Mouse (Mus musculus) heart, postnatal 14 days (tissue): ENCODE data around the gene Brinp3. TPM values are rescaled to one million over a fixed set of nuclear protein-coding genes. Genes with fewer than 3 reads are reported as not detected.
"Not testable (repeated sequence)": the region's sequence is repeated elsewhere in the genome, so short reads cannot be mapped to it uniquely, and the experiment has no call there.

Experiments used
- DNase-seq, 2 experiments: peaks; one replicate each; pipeline ENCODE4 v3.0.0; 2021 to 2022
- intact Hi-C: fragments of 180-260 bp; cut with DNase I; formaldehyde crosslinking; loops from one replicate; pipeline ENCODE4 v1.15.1; 2025
- long read RNA-seq, 2 experiments: library from polyadenylated mRNA; stranded (forward); transcript quantifications; one replicate each; pipeline ENCODE4 v2.0.0; 2021
- total RNA-seq, 2 experiments: library from RNA; stranded (reverse); gene quantifications; 2 replicates each; pipeline ENCODE4 v1.2.3; 2021

The Brinp3 gene
- total RNA-seq, result not detected
- long read RNA-seq, experiment 1, result 0 reads
- long read RNA-seq, experiment 2, result 0 reads

DNA sequence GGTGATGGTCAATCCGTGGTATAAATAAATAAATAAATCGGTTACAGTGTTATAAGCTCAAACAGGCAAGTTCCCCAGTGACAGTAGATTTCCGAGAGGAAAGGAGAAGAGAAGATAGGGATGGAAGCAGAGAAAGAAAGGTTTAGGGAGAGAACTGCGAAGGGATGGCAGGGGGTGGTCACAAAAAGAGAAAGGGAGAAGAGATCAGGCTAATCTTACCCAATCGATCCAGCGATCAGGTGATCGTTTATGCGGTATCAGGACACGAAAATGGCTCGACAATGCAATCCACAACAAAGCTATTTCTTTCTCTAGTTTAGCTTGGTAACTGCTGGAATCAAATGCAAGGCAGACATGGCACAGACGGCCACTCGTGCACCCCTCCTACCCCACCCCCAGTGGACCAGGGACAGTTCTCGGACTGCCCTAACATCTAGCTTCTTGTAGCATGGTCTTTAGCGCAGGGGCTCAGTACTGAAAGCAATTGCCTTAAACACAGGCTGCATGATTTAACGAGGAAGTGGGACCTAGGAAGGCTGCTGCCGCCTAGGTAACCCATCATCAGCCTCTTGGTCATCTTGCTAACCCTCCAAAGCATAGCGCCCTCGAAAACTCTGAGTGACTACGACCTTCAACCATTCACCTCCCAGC is at the start of gene Brinp3:
Gene Brinp3 (plus strand): TSS at position 80 of the 651 bp plus-strand sequence.
- intact Hi-C loops, result no loop called here
- DNase-seq, result no peak

DNA sequence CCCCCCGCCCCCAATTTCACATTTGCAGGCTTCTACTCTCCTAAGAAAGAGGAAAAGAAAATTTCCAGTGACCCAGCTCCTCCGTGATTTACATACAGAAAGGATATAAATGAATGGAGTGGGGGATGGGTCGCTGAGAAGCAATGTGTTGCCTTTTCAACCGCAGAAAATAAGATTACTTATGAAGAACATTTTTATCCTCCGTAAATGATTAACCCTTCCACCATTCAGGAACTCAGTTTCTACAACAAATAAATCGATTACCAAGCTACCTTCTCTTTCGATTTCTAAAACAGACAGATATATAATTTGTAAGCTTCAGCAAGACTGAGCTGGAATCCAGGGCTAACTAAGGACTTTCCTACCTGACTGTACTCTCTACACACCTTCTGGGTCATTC is 339 bp upstream of the Brinp3 start:
- no peak for DNase-seq
- intact Hi-C loops, result no loop called here

DNA sequence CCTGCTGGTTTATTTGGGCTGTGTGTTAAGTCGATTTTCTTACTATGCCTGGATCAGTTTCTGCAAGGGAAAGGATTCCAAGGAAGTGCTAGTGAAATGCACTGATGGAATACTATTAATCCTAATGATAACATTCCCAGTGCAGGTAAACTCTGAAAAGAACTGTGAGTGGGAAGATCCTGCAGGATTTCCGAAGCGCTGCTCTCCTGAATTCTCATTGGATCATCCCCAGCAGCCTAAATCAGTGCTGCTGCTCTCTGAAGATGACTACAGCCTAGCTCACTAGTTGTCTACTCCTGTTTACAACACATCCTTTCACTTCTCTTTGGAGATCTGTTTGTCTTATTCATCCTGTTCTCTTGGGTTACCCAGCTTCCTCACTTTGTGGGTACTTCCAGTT is 826 bp downstream of the Brinp3 start:
- intact Hi-C loops, result no loop called here
- DNase-seq, result no peak

DNA sequence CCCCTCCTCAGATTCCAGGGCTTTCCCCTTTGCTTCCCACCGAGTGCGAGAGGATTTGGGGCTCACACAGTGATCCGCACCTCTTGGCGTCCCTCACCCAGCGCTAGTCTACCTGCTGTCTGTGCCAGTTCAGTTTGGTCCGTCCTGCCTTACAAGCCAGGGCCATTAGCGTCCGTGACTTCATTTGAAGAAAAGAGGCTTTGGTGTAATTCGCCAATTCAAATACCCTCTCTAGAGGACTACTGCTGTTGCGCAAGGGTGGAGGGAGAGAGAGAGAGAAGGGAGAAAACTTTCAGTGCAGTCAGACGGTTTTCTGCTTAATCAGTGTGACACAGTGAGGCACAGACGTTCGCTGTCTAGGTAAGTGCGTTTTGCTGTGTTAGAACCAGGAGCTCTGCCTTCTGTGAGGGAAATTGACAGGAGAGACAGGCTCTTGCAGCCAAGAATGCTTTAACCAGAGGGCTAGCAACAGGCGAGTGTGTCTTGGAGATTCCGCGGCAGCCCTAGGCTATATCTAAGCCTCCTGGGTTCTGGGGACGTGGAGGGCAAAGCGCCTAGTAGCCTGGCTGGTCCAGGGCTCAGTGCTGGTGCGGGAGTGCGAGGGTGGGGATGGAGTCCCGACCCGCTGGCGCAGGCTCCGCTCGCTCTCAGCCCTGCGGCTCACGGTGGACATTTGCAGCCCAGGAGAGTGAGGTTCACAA is 3.0 kb downstream of the Brinp3 start:
- intact Hi-C loops, result no loop called here
- DNase-seq, result no peak

DNA sequence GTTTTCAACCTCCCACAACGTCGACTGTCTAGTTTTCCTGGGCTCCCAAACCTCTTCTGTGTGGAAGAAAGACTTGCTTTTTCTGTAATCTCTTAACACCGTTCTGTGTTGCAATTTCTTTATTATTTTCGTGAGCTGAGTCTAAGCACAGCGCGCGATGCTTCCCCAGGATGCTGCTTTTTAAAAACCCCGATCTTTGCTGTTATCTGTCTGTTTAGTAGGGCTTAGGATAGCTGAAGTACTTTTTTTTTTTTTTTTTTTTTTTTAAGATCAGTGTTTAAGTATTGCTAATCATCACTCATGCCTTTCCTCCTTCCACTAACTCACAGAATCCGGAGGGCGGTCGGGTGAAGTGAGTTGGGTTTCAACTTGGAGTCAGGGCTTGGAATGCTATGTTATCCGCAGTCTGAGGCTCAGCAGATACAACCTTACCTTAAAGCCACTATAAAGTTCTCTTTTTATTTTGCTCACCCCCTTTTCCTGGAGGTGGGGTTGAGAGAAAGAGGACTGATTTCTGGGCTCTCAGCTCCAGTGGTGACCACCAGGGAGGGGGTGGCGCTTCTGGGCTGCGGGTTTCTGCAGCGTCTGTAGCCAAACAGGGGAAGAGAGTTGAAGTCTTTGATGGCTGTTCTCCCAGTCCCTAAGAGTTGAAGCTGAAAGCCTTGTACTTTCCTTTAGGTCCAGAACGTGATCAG is 3.7 kb downstream of the Brinp3 start:
- intact Hi-C loops, result no loop called here

DNA sequence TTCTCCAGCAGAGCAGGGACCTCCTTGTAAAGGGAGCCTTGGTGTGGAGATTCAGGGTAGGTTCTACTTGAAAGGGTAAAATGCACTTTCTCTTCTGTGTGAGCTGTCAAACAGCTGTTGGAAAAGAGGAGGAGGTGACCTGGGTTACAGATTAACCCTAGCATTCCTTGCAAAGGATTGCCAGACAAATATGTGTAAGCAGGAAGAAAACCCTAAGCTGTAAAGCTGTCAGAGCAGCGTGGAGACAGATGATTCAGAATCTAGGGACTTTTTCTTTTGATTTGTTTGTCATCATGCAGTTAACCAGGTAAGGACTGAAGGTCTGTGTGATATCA is 4.2 kb downstream of the Brinp3 start:
- intact Hi-C loops, result no loop called here
- no peak for DNase-seq

More for the DNA sequence above, 3.7 kb downstream of the Brinp3 start:
- no peak for DNase-seq

DNA sequence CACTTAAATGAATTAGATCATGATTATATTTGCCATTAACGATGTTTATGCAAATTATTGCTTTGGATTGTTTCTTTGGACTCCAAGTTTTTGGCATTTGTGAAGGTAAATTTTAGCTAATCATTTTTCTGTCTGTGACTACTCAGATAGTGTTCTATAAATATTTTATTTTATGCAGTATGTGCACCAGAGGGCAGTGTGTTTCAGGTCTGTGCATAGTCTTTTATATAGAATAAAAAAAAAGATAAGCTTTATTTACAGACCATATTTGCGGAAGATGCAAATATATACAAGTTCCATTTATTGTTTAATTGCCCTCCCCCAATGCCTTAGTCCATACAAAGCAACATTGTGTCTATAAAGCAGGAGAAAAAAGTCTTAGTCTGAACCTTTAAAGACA is 20.8 kb downstream of the Brinp3 start:
- intact Hi-C loops, result no loop called here

DNA sequence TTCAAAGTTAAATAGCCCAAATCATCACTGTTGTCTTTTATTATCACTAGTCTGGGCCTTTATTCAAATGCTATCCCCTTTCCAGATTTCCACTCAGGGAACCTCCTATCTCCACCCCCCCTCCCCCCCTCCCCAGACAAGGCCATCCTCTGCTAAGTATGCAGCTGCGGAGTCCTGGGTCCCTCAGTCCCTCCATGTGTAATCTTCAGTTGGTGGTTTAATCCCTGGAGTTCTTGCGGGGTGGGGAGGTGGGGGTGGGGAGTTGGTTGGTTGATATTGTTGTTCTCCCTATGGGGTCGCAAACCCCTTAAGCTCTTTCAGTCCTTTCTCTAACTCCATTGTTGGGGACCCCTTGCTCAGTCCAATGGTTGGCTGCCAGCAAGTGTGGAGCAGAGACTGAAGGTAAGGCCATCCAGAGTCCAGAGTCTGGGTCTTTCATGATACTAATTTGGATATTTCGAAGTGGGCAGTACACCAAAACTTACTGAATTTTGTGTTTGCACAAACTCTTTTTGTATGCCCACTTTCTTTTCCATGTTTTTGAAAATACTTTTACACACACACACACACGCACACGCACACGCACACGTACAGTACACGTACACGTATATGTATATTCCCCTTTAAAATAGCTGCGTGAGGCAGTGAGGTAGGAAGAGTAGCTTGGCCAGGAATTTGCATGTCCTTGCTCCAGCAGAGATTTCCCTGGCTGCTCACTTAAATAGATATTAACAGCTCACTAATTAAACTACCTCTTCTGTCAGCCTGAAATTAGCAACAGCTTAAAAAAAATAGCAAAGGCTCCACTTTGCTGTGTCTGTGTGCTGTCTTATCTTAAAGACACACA is 29.4 kb downstream of the Brinp3 start:
- intact Hi-C loops, result no loop called here
- no peak for DNase-seq

More for the DNA sequence above, 20.8 kb downstream of the Brinp3 start:
- DNase-seq, result no peak

DNA sequence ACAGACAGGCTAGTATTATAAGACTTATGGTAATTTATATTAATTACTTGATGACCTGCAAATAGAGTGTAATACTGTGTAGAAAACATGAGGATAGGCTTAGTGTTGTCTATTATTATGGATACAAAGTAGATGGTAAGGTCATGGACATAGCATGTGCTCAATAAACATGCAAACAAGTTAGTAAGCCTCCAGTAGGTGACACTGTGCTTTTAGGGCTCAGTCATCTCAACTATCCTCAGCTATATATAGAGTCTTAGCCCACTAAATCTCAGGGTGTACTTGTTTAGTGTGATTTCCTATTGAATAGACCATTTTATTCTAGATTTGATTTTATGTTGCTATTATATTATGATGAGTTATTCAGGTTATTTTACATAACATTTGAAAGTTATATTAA is 34.0 kb downstream of the Brinp3 start:
- intact Hi-C loops, result no loop called here
- DNase-seq, result no peak

DNA sequence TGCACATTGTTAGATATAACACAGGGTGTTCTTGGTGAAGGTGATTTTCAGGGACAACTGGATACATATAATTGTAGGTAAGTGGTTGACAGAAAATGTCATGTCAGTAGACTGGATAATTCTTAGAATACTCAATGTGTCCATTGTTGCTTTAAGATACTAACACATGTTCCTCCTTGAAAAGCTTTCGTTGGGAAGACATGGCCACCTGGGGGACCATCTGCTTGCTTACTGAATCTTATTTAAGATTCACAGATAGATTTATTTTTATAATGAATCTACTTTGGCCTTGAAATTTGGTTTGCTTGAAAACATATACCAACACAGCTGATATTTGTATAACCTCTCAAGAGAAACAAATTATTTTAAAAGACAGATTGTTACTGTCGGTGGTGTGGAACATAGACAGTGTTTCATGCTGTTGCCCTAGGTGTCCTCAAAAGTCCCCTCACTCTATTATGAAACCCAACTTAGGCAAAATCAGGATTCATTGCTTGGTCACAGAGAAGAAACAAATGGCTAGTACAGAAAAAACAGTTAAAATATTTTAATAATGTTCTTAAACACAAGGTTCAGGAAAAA is 52.4 kb downstream of the Brinp3 start:
- DNase-seq, result no peak
- intact Hi-C loops, result no loop called here

DNA sequence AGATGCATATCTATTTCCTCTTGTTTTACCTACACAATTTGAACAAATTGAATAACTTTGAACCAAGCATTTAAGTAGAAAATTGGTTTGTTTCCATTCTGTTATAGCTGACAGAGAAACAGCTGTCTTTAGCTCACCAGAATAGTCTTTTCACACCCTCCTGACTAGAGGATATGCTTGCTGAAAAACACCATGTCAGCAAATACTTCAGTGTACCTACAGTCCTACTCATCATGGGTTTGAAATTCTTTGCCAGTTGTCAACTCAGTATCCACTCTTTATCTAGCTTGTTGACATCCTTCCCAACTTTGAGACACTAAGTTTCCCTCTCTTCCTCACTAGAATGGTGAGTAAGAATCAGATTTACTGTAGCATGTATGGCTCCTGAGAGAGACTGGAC is 62.4 kb downstream of the Brinp3 start:
- intact Hi-C loops, result no loop called here
- DNase-seq, result no peak

DNA sequence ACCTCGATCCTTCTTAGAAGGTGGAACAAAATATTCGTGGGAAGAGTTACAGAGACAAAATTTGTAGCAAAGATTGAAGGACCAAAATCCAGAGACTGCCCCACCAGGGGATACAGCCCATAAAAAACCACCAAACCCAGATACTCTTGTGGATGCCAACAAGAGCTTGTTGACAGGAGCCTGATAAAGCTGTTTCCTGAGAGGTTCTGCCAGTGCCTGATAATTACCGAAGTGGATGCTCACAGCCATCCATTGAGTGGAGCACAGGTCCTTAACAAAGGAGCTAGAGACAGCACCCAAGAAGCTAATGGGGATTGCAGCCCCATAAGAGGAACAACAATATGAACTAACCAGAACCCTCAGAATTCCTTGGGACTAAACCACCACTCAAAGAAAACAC is 67.6 kb downstream of the Brinp3 start:
- DNase-seq, result no peak
- intact Hi-C loops, result no loop called here

DNA sequence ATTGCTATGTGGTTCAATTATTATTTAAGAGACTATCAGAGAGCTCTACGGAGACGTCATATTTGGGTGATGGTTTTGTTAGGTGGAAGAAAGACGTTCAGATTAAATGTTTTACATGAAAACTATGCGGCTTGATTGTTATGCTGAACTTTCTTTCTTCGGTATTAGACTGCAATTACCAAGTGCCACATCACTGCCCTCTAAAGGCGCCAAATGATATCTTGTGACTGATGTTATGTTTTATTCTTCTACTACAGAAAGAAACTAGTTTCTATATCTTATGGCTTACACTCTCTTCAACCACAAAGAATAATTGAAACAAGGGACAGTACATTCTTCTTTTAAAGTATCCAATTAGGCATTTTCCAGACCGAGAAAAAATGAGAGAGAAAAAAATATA is 89.6 kb downstream of the Brinp3 start:
- DNase-seq, result no peak
- intact Hi-C loops, result no loop called here

DNA sequence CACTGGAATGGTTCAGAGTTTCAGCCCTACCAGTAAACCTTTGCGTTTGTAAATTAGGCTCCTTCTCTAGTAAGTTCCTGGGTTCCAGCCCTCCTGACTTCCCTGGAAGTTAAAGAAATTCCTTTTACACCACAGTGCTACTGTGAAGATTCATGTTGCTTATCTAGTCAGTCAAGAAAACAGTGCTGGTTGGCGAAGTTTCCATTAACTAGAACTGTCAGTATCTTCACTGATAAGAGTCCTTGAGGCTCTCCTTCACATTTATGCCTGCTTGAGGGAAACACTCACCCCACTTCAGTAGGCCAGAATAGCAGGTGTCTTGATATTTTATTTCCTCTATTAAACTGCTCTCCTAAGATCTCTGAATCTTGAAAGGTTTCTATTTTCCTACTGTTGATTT is 138.3 kb downstream of the Brinp3 start:
- DNase-seq, result no peak
- intact Hi-C loops, result no loop called here

DNA sequence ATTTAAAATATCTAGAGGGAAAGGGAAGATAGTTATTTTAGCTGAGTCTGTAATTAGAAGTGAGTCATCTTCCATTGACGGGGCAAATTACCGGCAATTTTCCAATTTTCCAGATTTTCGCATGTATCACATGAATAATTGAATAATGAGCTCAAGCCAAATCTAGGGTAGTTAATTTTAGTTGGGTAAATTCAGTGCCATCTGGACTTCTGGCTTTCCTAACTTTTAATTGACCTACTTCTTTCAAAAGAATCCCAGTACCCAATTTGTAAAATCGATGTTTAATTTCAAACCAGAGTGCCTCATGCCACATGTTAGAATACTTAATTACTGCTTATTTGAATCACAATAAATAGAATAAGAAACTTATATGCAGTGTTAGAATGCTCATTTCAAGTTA is 162.7 kb downstream of the Brinp3 start:
- intact Hi-C loops, result no loop called here
- DNase-seq, result no peak

DNA sequence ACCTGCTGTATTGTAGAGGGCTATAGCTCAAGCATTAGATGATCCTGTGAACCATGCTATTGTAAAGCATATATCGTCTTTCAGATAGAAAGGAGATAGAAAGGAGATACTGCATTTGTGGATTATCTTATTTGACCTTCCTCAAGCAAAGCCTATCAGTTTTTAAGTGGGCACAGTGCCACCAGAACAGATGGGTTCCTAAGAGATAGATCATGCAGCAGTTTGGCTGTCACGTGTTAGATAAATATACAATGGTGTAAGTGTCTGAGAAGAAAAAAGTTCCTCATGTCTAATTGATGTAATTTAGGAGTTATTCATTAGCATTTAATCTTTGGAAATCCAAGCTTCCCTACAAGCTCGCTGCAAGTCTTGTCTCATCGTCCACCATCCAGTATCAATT is 206.2 kb downstream of the Brinp3 start:
- DNase-seq, result no peak
- intact Hi-C loops, result no loop called here

DNA sequence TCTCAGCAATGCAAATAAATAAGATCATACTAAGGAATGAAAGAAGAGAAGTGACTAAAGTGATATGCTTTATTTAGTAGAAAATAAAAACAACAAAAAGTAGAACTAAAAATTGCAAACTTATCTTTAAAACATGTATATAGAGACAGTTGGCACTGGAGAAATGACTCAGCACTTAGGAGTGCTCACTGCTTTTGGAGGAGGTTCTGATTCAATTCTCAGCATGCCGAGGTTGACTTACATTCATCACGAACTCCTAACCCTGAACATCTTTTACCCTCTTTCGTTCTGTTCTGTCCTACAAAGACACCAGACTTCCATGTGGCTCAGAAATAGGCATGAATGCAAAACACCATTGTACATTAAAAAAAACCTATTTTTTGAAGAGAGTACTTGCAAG is 225.0 kb downstream of the Brinp3 start:
- no peak for DNase-seq
- intact Hi-C loops, result no loop called here

DNA sequence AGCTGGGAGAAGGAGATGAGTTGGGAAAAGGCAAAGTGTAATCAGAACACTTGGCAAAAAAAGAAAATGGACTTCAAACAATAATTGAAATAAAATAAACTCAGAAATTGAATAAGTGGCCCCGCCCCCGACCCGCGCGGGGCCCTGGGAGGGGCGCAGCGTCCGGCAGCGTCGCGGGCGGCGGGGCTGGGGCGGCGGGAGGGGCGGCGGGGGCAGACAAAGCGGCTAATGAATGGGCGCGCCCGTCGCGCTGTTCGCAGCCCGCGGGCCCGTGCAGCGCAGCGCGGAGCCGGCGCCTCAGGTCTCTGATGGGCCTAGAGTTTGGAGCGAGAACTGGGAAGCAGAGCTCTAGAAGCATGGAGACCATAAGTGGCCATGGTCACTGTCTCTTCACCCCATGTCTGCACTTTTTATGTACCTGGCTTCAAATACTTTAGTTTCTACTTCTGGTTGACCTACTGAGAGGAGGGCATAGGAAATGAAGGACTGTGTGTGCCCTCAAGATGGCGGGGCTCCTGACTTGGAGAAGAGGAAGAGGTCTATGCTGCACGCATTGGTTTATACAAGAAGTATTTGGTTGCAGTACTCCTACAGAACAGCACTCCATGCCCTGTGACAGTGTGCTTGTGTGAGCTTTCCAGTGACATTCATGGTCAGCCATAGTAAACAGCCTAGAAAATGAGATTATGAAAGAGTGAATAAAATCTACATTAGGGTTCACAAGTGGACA is 230.4 kb downstream of the Brinp3 start:
- intact Hi-C loops, DNase-seq: not testable (repeated sequence)

DNA sequence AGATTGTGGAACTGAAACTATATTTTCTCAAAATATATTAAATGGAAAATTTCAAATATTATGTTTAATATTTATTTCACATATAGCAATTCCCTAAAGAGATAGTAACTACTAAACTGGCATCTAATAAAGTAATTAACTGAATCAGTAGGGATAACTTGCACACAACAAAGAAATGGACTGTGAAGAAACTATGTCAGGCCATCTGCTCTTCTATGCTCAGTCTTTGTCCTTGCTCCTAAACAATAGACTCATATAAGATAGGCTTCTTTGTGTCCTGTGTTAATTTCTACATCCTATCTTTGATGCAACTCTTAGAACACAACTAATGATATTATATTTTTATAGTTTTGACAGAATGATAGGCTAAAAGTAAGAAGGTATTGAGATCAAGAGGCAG is 256.5 kb downstream of the Brinp3 start:
- intact Hi-C loops, result no loop called here
- no peak for DNase-seq

DNA sequence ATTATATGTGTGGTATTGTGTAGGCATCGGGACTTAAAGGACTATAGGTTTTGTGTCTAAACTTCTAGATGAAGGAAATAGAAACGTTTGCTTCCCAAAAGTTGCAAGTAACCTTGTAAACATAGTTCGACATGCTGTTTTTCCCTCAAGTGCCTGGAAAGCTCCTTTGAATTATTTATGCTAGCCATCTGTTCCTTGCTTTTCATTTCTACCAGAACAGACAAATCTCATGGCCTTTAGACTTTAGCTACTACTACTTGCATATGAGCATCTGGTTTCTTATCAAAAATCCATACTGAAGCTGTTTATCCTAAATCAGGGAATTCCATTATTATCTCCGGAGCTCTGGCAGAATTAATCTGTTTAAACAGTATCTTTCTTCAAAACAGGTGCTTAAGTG is 288.7 kb downstream of the Brinp3 start:
- intact Hi-C loops, result no loop called here
- DNase-seq, result no peak
